In genomic region chr3:61362821-61363160, GRCm38 (mm10) we compare ENCODE assay signal across 8 mouse cellular contexts. TPM values are rescaled to one million over a fixed set of nuclear protein-coding genes. Genes with fewer than 3 reads are reported as not detected.
DNase-seq lines count a peak whose midpoint lies in the region; ATAC-seq and TF ChIP-seq lines count a peak whose summit lies in the region.

No protein-coding gene starts in this region.

- peaks cover 8% of the 10 kb centered on the region for H3K4me1 ChIP-seq in heart, embryonic 12.5 days (replicated peaks)
- peaks cover 10% of the 10 kb centered on the region for H3K4me1 ChIP-seq in bone marrow macrophage, adult 2 months (ENCODE audit: control insufficient read depth, insufficient read depth, low read length)
- peaks cover 24% of the 10 kb centered on the region for H3K4me1 ChIP-seq in hindbrain, embryonic 13.5 days (replicated peaks)

- intact Hi-C loops in heart, postnatal 10 days (cut with DNase I), result loop anchor here (5.0 kb wide), 1 partner anchor 95 kb away; no protein-coding TSS in a partner anchor

- no peaks in the 10 kb centered on the region for H3K27me3 ChIP-seq in heart, embryonic 12.5 days (replicated peaks)
- no peaks in the 10 kb centered on the region for H3K27me3 ChIP-seq in hindbrain, embryonic 13.5 days

- WGBS in heart, embryonic 12.5 days, result 6% methylated on average over 9 of the region's 9 CpGs
- WGBS in hindbrain, embryonic 13.5 days, result 6% methylated on average over 9 of the region's 9 CpGs

- peak overlapping the region; percentile 95 for H3K4me3 ChIP-seq in heart, embryonic 12.5 days
- peak overlapping the region; percentile 82 for H3K4me3 ChIP-seq in bone marrow macrophage, adult 2 months (ENCODE audit: insufficient read depth, low read length)
- peak overlapping the region; percentile 89 for H3K4me3 ChIP-seq in hindbrain, embryonic 13.5 days

- no peak for DNase-seq in heart, postnatal 10 days
- peak; percentile 46 for DNase-seq in lung, postnatal 36 days
- DNase-seq in urinary bladder, postnatal 25 days (ENCODE audit: low spot score), result no peak
- no peak for DNase-seq in natural killer cell, adult 2 months (ENCODE audit: low spot score in 2 of 2)
- no peak for DNase-seq in urinary bladder, adult 2 months (ENCODE audit: low spot score)

- TF ChIP-seq CTCF in bone marrow macrophage, adult 2 months (IDR thresholded peaks at IDR 0.05; ENCODE audit: low read depth, low read length), result no peak

- no peaks in the 10 kb centered on the region for H3K36me3 ChIP-seq in heart, embryonic 12.5 days
- H3K36me3 ChIP-seq in hindbrain, embryonic 13.5 days, result no peaks in the 10 kb centered on the region

- no peak for TF ChIP-seq POLR2A in bone marrow macrophage, adult 2 months (IDR thresholded peaks at IDR 0.05; ENCODE audit: borderline replicate concordance, low read depth, low read length)

- peak overlapping the region; percentile 97 for H3K27ac ChIP-seq in heart, embryonic 12.5 days (ENCODE audit: poor library complexity, severe bottlenecking)
- peak overlapping the region; percentile 92 for H3K27ac ChIP-seq in bone marrow macrophage, adult 2 months (ENCODE audit: insufficient read depth, low read depth, low read length)
- H3K27ac ChIP-seq in hindbrain, embryonic 13.5 days, result peak overlapping the region; percentile 86

- H3K4me2 ChIP-seq in heart, embryonic 12.5 days, result peak overlapping the region; percentile 86
- peak overlapping the region; percentile 90 for H3K4me2 ChIP-seq in hindbrain, embryonic 13.5 days

- H3K9me3 ChIP-seq in heart, embryonic 12.5 days (replicated peaks), result no peaks in the 10 kb centered on the region
- H3K9me3 ChIP-seq in hindbrain, embryonic 13.5 days, result no peaks in the 10 kb centered on the region

- H3K9ac ChIP-seq in heart, embryonic 12.5 days, result peak overlapping the region; percentile 74
- H3K9ac ChIP-seq in hindbrain, embryonic 13.5 days, result peak overlapping the region; percentile 72

- ATAC-seq in heart, embryonic 12.5 days (ENCODE audit: insufficient number of reproducible peaks, low FRiP score), result no peak
- no peak for ATAC-seq in hindbrain, embryonic 13.5 days (ENCODE audit: low FRiP score)

RNA-seq across cellular contexts. Expression of gene Rap2b, which starts 1.4 kb away (rescaled TPM):
- 9.9 and 10.1 TPM in 2 replicates for polyA plus RNA-seq in heart, embryonic 12.5 days (2016; fragmentation: Nextera tagmentation; extraction: Ambion mirVana)
- total RNA-seq in heart, postnatal 10 days (2021), result 1 to 10 TPM; 4.8 to 6.0 TPM
- 62.7 and 64.1 TPM in 2 replicates for polyA plus RNA-seq in bone marrow macrophage, adult 2 months (2012; ENCODE audit: insufficient read depth, insufficient read length, missing spikeins)
- 11.6 and 12.3 TPM in 2 replicates for polyA plus RNA-seq in hindbrain, embryonic 13.5 days (2015; fragmentation: Nextera tagmentation; extraction: Ambion mirVana)
- 7.2 and 7.8 TPM in 2 replicates for polyA plus RNA-seq in urinary bladder, adult 2 months (2012; rRNA removed)

RNA-seq across cellular contexts. Expression of gene B430305J03Rik, which starts 3.0 kb away (rescaled TPM):
- polyA plus RNA-seq in heart, embryonic 12.5 days (2016; fragmentation: Nextera tagmentation; extraction: Ambion mirVana), result not detected in 2 replicates
- under 1 TPM; 0.12 to 0.17 TPM for total RNA-seq in heart, postnatal 10 days (2021)
- polyA plus RNA-seq in bone marrow macrophage, adult 2 months (2012; ENCODE audit: insufficient read depth, insufficient read length, missing spikeins), result 1.9 and 2.7 TPM in 2 replicates
- polyA plus RNA-seq in hindbrain, embryonic 13.5 days (2015; fragmentation: Nextera tagmentation; extraction: Ambion mirVana), result not detected in 2 replicates
- 0.22 and 0.35 TPM in 2 replicates for polyA plus RNA-seq in urinary bladder, adult 2 months (2012; rRNA removed)
